Mouse (Mus musculus): ENCODE results near the gene Dnajc11. TPM values are rescaled to one million over a fixed set of nuclear protein-coding genes. Genes with fewer than 3 reads are reported as not detected.

Gene Dnajc11
- polyA plus RNA-seq, 1 experiment from 2014 or later = 81.6 TPM

DNA sequence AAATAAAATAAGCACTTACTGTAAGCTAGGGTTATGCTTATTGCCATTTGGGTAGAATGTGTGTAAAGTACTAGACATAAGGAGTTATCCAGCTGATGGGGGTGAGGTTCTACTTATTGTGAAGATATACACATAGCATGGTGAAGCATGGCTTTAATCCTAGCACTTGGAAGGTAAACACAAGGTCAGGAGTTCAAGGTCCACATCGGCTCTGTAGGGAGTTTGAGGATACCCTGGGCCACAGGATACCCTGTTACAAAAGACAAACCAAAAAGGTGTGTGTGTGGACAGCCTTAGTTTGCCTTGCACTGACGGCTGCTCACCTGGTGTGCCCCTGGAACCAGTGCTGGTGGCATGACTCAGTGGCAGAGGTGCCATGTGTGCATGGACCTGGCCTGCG, 4.6 kb downstream of the Dnajc11 start:
- Histone ChIP-seq H3K4me3 (no peak overlapping the region), H3K9ac (no peak overlapping the region), H3K27ac (replicated peaks) (no peak overlapping the region), H3K27me3 (no peaks in the 10 kb centered on the region), H3K4me1 (replicated peaks) (peaks cover 20% of the 10 kb centered on the region), H3K9me3 (no peaks in the 10 kb centered on the region), H3K36me3 (no peaks in the 10 kb centered on the region), H3K4me2 (no peak overlapping the region)
- 92% methylated on average over 3 of the region's 3 CpGs for WGBS
- no peak for ATAC-seq (ENCODE audit: low FRiP score, low read depth)

DNA sequence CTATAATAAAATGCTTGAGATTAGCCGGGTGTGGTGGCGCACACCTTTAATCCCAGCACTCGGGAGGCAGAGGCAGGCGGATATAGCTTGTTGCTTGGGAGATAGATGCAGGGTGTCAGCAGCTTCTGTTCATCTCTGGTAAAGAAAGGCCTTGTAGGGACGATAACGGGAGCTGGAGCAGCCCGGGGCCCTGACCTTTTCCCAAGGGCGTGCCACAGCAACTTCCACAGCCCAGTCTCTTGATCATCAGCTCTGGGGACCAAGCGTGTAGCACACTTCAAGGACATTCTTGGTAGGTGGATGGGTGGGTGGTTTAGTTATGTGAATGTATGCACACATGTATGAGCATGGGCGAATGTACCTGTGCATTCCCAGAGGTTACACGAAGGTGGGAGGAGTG, 12.7 kb downstream of the Dnajc11 start:
- Histone ChIP-seq H3K4me3 (no peak overlapping the region), H3K27me3 (no peaks in the 10 kb centered on the region), H3K9ac (no peak overlapping the region), H3K4me2 (no peak overlapping the region), H3K27ac (replicated peaks) (no peak overlapping the region), H3K9me3 (no peaks in the 10 kb centered on the region), H3K36me3 (no peaks in the 10 kb centered on the region), H3K4me1 (replicated peaks) (no peaks in the 10 kb centered on the region)
- no peak for ATAC-seq (ENCODE audit: low FRiP score, low read depth)
- WGBS = 94% methylated on average over 11 of the region's 11 CpGs

DNA sequence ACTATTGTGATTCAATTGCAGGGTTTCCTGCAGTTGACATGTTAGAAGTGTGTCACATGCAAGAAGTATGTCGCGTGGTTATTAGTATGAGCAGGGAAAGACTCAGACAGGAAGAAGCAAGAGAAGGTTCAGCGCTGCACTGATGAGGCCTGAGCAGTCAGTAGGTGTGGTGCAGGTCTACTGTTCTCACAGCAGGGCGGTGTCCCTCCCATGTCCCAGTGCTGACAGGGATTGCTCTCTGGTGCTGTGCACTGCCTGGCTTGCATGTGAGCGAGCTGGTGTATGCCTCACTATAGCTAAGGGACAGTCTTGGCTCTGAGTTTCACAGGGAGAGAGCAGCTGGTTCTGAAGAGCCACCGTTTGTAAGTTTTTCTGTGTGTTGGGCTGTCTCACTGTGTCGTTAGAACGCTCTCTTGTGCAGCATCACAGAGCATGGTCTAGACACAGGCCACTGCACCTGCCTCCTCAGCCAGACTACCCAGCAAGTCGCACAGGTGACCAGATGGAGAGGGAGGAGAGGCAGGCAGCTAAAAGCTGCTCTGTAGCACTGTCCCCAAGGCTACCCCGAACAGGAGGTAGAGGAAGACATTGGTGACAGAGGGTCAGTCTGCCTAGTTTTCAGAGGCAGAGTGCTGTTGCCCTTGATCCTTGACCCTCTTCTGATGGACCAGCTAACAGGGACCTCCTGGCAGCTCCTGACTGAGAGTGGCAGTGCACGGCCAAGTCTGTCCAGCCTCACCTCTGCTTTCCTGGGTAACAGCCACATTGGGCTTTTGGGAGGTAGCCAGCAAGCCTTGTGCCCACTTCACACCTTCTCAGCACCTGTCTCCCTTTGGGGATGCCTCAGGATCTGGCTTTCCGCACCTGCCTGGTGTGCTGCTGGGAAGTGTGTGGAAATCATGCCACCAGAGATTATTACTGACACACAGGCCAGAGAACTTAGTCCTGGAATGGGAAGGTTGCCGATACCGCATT, 15.3 kb downstream of the Dnajc11 start:
- Histone ChIP-seq H3K27me3 (no peaks in the 10 kb centered on the region), H3K4me1 (replicated peaks) (no peaks in the 10 kb centered on the region), H3K4me3 (no peak overlapping the region), H3K36me3 (peaks cover 16% of the 10 kb centered on the region), H3K4me2 (no peak overlapping the region), H3K9me3 (no peaks in the 10 kb centered on the region), H3K9ac (no peak overlapping the region), H3K27ac (replicated peaks) (no peak overlapping the region)
- WGBS = 93% methylated on average over 14 of the region's 14 CpGs
- ATAC-seq (ENCODE audit: low FRiP score, low read depth) = no peak

DNA sequence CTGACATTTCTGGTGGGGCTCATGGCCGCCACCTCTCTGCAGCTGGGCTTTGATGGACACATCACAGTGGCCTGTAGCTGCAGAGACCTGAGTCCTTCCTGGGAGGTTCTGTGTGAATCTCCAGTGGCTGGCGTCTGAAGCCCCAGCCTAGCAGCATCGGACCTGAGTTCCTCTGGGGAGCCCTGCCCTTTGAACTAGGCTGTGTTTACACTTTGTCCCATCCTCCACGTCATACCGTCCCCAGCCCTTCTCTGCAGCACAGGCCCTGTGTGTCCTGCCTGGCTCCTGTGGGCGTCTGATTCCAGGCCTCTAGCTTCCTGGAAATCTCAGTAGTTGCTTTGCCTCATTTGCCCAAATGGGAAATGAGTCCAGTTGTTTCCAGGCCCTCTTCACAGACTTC, 19.7 kb downstream of the Dnajc11 start:
- H3K36me3 ChIP-seq = peaks cover 48% of the 10 kb centered on the region

DNA sequence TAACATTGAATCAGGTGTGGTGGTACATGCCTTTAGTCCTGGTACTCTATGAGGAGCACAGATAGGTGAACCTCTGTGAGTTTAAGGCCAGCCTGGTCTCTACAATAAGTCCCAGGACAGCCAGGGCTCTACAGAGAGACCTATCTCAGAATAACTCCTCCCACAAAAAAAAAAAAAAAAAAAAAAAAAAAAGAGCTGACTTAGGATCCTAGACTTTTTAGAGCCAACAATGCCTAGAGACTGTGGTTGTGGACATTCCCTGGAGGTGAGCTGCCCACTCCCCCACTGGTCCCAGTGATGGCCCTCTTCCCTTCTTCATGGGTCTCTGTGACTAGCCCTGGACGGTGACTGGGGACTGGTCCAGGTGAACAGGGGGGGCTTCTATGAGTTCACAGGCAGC, 22.3 kb downstream of the Dnajc11 start:
- Histone ChIP-seq H3K27me3 (no peaks in the 10 kb centered on the region), H3K36me3 (peaks cover 61% of the 10 kb centered on the region), H3K4me3 (no peak overlapping the region), H3K4me1 (replicated peaks) (no peaks in the 10 kb centered on the region), H3K9me3 (no peaks in the 10 kb centered on the region), H3K27ac (replicated peaks) (no peak overlapping the region), H3K4me2 (no peak overlapping the region), H3K9ac (no peak overlapping the region)
- ATAC-seq (ENCODE audit: low FRiP score, low read depth) = no peak
- 95% methylated on average over 1 of the region's 1 CpGs for WGBS

More for the DNA sequence above, 19.7 kb downstream of the Dnajc11 start:
- Histone ChIP-seq H3K27ac (replicated peaks) (no peak overlapping the region), H3K4me1 (replicated peaks) (no peaks in the 10 kb centered on the region), H3K9me3 (no peaks in the 10 kb centered on the region), H3K9ac (no peak overlapping the region), H3K4me2 (no peak overlapping the region), H3K27me3 (no peaks in the 10 kb centered on the region), H3K4me3 (no peak overlapping the region)
- 88% methylated on average over 6 of the region's 6 CpGs for WGBS
- ATAC-seq (ENCODE audit: low FRiP score, low read depth) = no peak

DNA sequence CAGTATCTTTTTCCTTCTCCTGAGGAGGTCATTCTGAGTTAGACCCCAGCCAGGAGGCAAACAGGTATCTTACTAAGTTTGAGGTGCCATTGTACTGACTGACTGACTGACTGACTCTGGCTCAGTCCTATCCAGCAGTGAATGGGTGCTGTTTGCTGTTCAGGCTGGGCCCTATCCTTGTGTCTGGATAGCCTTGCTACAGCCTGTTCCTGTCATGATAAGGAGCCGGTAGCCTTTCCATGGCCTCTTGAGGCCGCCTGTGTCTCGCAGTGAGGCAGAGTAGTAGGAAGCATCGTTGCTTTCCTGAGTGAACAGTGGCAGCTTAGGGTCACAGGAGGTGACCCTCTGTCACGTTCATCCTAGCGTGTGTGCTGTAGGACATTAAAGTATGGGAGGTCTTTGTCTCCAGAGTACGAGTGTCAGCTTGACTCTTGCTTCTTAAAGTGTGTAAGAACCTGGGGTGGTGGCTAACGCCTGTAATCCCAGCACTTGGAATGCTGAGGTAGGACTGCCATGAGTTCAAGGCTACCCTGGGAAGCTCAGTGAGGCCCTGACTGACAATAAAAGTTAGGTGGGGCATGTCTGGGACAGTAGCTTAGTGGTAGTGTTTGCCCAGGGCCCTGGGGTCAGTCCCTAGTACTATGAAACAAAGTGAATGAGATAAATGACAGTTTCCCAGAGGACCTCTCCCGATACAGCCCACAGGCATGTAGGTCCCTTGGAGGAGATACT, 24.3 kb downstream of the Dnajc11 start:
- Histone ChIP-seq H3K27me3 (no peaks in the 10 kb centered on the region), H3K9ac (no peak overlapping the region), H3K4me2 (no peak overlapping the region), H3K4me1 (replicated peaks) (no peaks in the 10 kb centered on the region), H3K27ac (replicated peaks) (no peak overlapping the region), H3K4me3 (no peak overlapping the region), H3K9me3 (no peaks in the 10 kb centered on the region), H3K36me3 (peaks cover 59% of the 10 kb centered on the region)
- ATAC-seq (ENCODE audit: low FRiP score, low read depth) = no peak
- WGBS = 87% methylated on average over 9 of the region's 9 CpGs

DNA sequence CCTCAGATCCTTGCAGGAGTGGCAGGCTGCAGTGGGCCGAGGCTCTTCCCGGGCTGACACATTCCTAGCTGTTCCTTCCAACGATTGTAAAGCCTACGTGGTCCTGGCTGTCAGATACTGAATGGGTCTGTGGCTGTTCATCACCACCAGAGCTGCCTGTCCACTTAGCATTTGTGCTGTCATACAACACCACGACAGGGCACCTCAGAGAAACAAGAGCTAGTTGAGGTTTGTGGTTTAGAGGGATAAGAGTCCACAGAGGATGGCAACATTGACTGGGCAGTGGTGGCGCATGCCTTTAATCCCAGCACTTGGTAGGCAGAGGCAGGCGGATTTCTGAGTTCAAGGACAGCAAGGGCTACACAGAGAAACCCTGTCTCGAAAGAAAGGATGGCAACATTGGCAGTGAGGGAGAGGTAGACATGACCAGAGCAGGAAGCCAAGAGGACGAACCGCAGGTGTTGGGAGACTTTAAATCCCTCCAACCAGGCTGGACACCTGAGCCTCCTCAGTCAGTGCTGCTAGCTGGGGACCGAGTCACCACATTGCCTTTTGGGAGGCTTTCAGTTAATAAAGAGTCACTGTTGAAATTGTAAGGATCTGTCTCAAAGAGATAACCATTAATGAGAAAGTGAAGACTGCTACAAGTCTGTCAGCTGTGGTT, 26.5 kb downstream of the Dnajc11 start:
- H3K4me3 ChIP-seq = no peak overlapping the region
- no peak overlapping the region for H3K4me2 ChIP-seq
- H3K9me3 ChIP-seq = no peaks in the 10 kb centered on the region
- no peak overlapping the region for H3K27ac ChIP-seq (replicated peaks)
- no peaks in the 10 kb centered on the region for H3K4me1 ChIP-seq (replicated peaks)
- ATAC-seq (ENCODE audit: low FRiP score, low read depth) = no peak
- WGBS = 94% methylated on average over 11 of the region's 11 CpGs
- H3K9ac ChIP-seq = no peak overlapping the region
- peaks cover 56% of the 10 kb centered on the region for H3K36me3 ChIP-seq
- H3K27me3 ChIP-seq = no peaks in the 10 kb centered on the region

DNA sequence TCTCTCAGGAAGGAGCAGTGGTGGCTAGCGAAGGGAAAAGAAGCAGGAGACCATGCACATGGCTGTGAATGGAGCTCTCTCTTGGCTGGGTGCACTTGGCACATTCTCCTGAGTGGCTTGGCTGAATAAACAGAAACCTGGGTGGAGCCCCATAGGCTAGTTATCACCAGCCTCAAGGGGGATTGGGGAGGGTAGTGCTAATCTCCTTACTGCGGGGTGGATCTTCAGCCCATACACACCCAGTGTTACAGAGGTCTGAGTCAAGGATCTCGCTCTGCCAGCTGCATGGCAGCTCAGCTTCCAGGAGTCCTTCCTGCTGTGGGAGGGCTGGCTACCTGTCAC, 27.0 kb downstream of the Dnajc11 start:
- H3K4me1 ChIP-seq (replicated peaks) = no peaks in the 10 kb centered on the region
- peaks cover 55% of the 10 kb centered on the region for H3K36me3 ChIP-seq
- no peaks in the 10 kb centered on the region for H3K9me3 ChIP-seq
- H3K27me3 ChIP-seq = no peaks in the 10 kb centered on the region
- H3K27ac ChIP-seq (replicated peaks) = no peak overlapping the region
- 90% methylated on average over 3 of the region's 3 CpGs for WGBS
- H3K9ac ChIP-seq = no peak overlapping the region
- no peak overlapping the region for H3K4me2 ChIP-seq
- ATAC-seq (ENCODE audit: low FRiP score, low read depth) = no peak
- H3K4me3 ChIP-seq = no peak overlapping the region

DNA sequence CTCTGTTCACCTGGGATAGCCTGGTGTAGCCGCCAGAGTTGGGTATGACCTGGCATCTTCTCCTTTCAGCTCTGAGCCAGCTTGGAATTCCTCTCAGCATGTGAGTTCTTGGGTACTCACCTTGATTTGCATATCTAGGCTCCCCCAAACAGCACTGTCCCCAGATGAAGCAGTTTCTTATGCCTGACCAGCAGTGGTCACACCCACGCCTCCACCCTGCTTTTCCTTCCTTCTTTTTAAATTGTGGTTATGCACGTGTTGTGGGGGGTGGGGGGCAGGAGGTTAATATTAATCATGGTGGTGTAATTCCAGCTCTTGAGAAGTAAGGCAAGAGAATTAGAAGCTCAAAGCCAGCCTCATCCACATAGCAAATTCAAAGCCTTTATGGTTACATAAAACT, 29.3 kb downstream of the Dnajc11 start:
- H3K4me2 ChIP-seq = no peak overlapping the region
- no peak overlapping the region for H3K27ac ChIP-seq (replicated peaks)
- 91% methylated on average over 3 of the region's 3 CpGs for WGBS
- H3K9ac ChIP-seq = no peak overlapping the region
- H3K9me3 ChIP-seq = no peaks in the 10 kb centered on the region
- peaks cover 33% of the 10 kb centered on the region for H3K36me3 ChIP-seq
- no peak for ATAC-seq (ENCODE audit: low FRiP score, low read depth)
- no peaks in the 10 kb centered on the region for H3K27me3 ChIP-seq
- no peaks in the 10 kb centered on the region for H3K4me1 ChIP-seq (replicated peaks)
- no peak overlapping the region for H3K4me3 ChIP-seq

DNA sequence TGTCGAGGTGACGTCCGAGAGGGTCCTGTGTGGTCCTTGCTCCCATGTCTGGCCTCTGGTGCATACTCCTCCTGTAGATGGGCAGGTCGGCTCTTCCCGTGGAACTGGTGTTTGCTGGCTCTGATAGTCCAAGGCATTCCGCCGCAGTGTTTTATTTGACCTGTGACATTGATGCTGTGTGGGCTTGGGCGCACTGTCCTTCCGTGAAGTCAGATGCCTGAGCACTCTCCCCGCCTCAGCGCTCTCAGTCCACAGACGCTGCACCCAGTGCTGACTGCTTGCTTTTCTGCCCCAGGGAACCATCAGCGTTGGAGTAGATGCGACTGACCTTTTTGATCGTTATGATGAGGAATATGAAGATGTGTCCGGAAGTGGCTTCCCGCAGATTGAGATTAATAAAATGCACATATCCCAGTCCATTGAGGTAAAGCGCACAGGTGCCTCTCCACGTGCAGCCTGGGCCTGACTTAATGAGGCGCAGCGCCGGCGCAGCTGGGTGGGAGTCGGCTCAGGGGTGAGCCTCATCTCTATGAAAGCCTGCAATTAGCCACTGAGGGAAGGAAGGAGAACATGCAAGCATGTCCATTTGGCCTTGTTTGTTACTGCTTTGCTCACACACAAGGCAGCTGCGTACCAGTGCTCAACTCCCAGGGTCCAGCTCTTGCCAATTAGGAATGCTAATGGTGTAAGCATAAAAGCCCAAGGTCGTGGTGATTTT, 34.9 kb downstream of the Dnajc11 start:
- no peaks in the 10 kb centered on the region for H3K27me3 ChIP-seq
- H3K9ac ChIP-seq = no peak overlapping the region
- no peak overlapping the region for H3K4me2 ChIP-seq
- H3K4me1 ChIP-seq (replicated peaks) = no peaks in the 10 kb centered on the region
- H3K9me3 ChIP-seq = no peaks in the 10 kb centered on the region
- H3K4me3 ChIP-seq = no peak overlapping the region
- ATAC-seq (ENCODE audit: low FRiP score, low read depth) = 0 out of 2 replicates have a peak, but pooled peaks have one; percentile 7
- WGBS = 71% methylated on average over 26 of the region's 26 CpGs
- peaks cover 20% of the 10 kb centered on the region for H3K36me3 ChIP-seq
- H3K27ac ChIP-seq (replicated peaks) = peak overlapping the region; percentile 29; the same call in 1 of the 2 replicates

DNA sequence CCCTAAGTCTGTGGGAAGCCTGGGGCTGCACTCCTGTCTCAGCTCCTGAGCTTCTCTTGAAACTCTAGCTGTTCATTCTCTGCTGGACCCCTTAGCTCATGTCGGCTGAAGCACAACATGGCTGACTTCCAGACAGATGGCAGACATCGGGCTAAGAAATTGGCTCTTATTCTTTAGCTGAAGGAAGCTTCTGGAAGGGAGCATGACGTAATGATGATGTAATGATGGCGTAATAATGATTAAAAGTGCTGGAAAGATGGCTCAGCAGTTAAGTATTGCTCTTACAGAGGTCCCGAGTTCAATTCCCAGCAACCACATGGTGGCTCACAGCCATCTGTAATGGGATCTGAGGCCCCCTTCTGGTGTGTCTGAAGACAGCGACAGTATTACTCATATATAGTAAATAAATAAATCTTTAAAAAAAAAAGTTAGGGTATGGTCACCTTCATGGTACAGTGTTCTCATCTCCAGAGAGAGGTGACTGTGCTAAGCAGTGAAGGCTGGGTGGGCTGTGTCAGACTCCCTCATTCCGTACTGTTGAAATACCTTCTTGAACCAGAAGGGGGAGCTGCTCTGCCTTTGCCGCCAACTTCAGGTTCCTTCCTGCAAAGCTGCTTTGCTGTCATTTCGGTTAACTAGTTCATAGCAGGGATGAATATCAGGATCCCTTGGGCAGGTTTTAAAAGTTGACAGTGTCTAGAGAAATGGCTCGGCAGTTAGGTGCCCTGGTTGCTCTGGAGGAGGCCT, 38.9 kb downstream of the Dnajc11 start:
- Histone ChIP-seq H3K4me3 (no peak overlapping the region), H3K27me3 (no peaks in the 10 kb centered on the region), H3K27ac (replicated peaks) (no peak overlapping the region), H3K9ac (no peak overlapping the region), H3K4me1 (replicated peaks) (no peaks in the 10 kb centered on the region), H3K9me3 (no peaks in the 10 kb centered on the region), H3K4me2 (no peak overlapping the region), H3K36me3 (peaks cover 30% of the 10 kb centered on the region)
- WGBS = 71% methylated on average over 10 of the region's 10 CpGs
- ATAC-seq (ENCODE audit: low FRiP score, low read depth) = no peak

Data from hindbrain, embryonic 15.5 days (tissue).